Mouse (Mus musculus) lung, postnatal 0 days (tissue): ENCODE data around the gene Invs.

ENCODE experiments used
- CTCF ChIP-seq: IDR thresholded peaks from 2 replicates; pipeline ENCODE4 v1.5.1; 2016; ENCODE audit warnings: antibody characterized with exemption, mild to moderate bottlenecking
- EP300 ChIP-seq: IDR thresholded peaks from 2 replicates; pipeline ENCODE4 v1.6.1; 2016; ENCODE audit warnings: antibody characterized with exemption, mild to moderate bottlenecking, control low read depth

DNA sequence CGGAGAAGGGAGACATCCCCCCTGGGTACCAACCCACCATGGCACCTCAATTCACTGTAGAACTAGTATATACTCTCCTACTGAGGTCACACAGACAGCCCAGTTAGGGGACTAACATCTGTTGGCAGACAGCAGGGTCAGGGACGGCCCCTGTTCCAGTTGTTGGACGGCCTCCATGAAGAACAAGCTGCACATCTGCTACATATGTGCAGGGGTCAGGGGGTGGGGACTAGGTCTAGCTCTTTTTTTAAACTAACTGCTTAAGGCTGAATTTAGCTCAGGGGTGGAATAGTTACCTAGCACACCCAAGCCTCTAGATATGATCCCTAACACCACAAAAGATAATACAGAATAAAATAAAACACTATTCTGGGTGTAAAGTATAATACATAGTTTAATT lies 82.8 kb downstream of the Invs start:
- TF ChIP-seq CTCF (no peak), EP300 (no peak)
